Mouse (Mus musculus): Measurements from ENCODE around the gene Dnajc6.
A peak's percentile ranks its signal among the peaks of the same experiment; 100 is the strongest.

The Dnajc6 gene

GRCm38 (mm10) chr4:101507571-101508422 lies 11.3 kb downstream of the Dnajc6 start:
- DNase-seq (ENCODE audit: low spot score in 2 of 2) = peak; percentile 84 to 88

- DNase-seq (ENCODE audit: low spot score in 2 of 2) = no peak
Measured at GRCm38 (mm10) chr4:101508431-101508830, 12.0 kb downstream of the Dnajc6 start.

- DNase-seq (ENCODE audit: low spot score in 2 of 2) = peak; percentile 66 to 67
Measured at GRCm38 (mm10) chr4:101508851-101509577, 12.6 kb downstream of the Dnajc6 start.

- peak in 1 of 2 experiments; percentile 9 for DNase-seq (ENCODE audit: low spot score in 2 of 2)
Measured at GRCm38 (mm10) chr4:101510111-101510903, 13.9 kb downstream of the Dnajc6 start.

GRCm38 (mm10) chr4:101510904-101511210 lies 14.4 kb downstream of the Dnajc6 start:
- no peak for DNase-seq (ENCODE audit: low spot score in 2 of 2)

GRCm38 (mm10) chr4:101511768-101512521 lies 15.5 kb downstream of the Dnajc6 start:
- no peak for DNase-seq (ENCODE audit: low spot score in 2 of 2)

- DNase-seq (ENCODE audit: low spot score in 2 of 2) = no peak
Measured at GRCm38 (mm10) chr4:101513251-101513650, 16.8 kb downstream of the Dnajc6 start.

GRCm38 (mm10) chr4:101515853-101516252 lies 19.4 kb downstream of the Dnajc6 start:
- no peak for DNase-seq (ENCODE audit: low spot score in 2 of 2)

- DNase-seq (ENCODE audit: low spot score in 2 of 2) = no peak
Measured at GRCm38 (mm10) chr4:101516434-101517168, 20.2 kb downstream of the Dnajc6 start.

- no peak for DNase-seq (ENCODE audit: low spot score in 2 of 2)
Measured at GRCm38 (mm10) chr4:101531901-101532300, 35.5 kb downstream of the Dnajc6 start.

- DNase-seq (ENCODE audit: low spot score in 2 of 2) = no peak
Measured at GRCm38 (mm10) chr4:101540516-101540915, 44.1 kb downstream of the Dnajc6 start.

GRCm38 (mm10) chr4:101549958-101550591 lies 53.6 kb downstream of the Dnajc6 start:
- DNase-seq (ENCODE audit: low spot score in 2 of 2) = peak in 1 of 2 experiments; percentile 40

- peak; percentile 47 to 50 for DNase-seq (ENCODE audit: low spot score in 2 of 2)
Measured at GRCm38 (mm10) chr4:101550671-101551161, 54.3 kb downstream of the Dnajc6 start.

GRCm38 (mm10) chr4:101551425-101551824 lies 55.0 kb downstream of the Dnajc6 start:
- no peak for DNase-seq (ENCODE audit: low spot score in 2 of 2)

GRCm38 (mm10) chr4:101552372-101552771 lies 55.9 kb downstream of the Dnajc6 start:
- peak; percentile 62 to 63 for DNase-seq (ENCODE audit: low spot score in 2 of 2)

- no peak for DNase-seq (ENCODE audit: low spot score in 2 of 2)
Measured at GRCm38 (mm10) chr4:101555016-101555415, 58.6 kb downstream of the Dnajc6 start.

- no peak for DNase-seq (ENCODE audit: low spot score in 2 of 2)
Measured at GRCm38 (mm10) chr4:101560137-101560536, 63.7 kb downstream of the Dnajc6 start.

- no peak for DNase-seq (ENCODE audit: low spot score in 2 of 2)
Measured at GRCm38 (mm10) chr4:101562836-101563235, 66.4 kb downstream of the Dnajc6 start.

- no peak for DNase-seq (ENCODE audit: low spot score in 2 of 2)
Measured at GRCm38 (mm10) chr4:101563607-101564006, 67.2 kb downstream of the Dnajc6 start.
